Mouse (Mus musculus) brain, embryonic 14.5 days (tissue): ENCODE measurements around the gene Dpm1.
A peak's percentile ranks its signal among the peaks of the same experiment; 100 is the strongest.

Source experiments
- CTCF ChIP-seq: fragments of 200-500 bp; IDR thresholded peaks from 2 replicates; pipeline ENCODE4 v1.5.1; 2012; ENCODE audit warnings: inconsistent platforms, mild to moderate bottlenecking, moderate library complexity, borderline replicate concordance; ENCODE audit not compliant: insufficient read depth, insufficient read length; ENCODE audit errors: extremely low read depth
- POLR2A ChIP-seq: fragments of 200-500 bp; IDR thresholded peaks from 2 replicates; pipeline ENCODE4 v1.6.1; 2012; ENCODE audit warnings: mild to moderate bottlenecking, inconsistent platforms, borderline replicate concordance; ENCODE audit not compliant: poor library complexity, insufficient read depth, insufficient read length, severe bottlenecking; ENCODE audit errors: extremely low read depth

DNA sequence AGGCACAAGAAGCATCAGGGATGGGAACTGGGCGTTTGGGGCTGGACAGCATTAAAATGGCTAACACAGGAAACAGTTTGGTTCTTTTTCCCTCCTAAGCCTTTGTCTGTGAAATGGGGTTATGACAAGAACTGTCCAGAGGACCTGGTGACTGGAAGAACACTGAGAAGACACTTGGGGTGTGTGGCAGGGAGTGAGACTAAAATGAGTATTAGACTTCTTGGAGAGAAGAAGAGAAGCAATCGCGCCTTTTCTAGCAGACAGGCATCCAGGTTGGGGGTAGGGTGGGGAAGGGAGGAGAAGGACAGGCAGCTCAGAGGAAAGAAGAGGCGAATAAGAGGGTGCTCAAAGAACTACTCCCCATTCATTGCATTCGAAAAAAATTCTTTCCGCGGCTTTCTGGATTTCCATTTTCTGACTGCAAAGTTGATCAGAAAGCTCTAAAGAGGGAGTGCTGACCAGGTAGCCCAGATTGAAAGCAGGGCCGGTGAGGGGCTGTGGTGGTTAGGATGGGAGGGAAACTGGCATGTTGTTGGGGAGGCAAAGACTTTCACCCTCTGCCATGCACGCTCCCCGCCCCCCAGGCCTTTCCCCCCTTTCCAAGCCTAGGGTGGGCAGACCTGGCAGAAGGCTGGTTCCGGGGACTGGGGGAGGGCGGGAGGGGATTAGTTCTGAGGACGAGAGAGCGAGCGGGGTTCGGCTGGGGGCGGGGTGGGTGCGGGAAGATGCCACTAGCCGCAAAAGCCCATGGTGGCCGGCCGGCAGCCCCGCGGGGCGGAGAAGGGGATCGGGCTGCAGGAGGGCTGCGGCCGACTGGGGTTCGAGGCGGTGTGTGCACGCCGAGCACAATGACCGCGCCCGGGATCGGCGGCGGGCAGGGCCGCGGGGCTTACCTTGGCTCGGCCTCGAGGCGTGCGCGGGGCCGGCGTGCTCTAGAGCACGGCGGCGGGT, 24.4 kb downstream of the Dpm1 start:
- TF ChIP-seq POLR2A (0 out of 2 replicates have a peak, but pooled peaks have one; percentile 23), CTCF (no peak)
